Mouse (Mus musculus): ENCODE data around the gene Ssr2. TPM values are rescaled to one million over a fixed set of nuclear protein-coding genes. Genes with fewer than 3 reads are reported as not detected.

Ssr2 gene
- total and polyA plus RNA-seq, 2 experiments: 90.0 to 176 TPM

- no peak overlapping the region for H3K27ac ChIP-seq (replicated peaks; ENCODE audit: insufficient read depth, low read depth, low read length)
Measured at GRCm38 (mm10) chr3:88619113-88620097, 43.7 kb downstream of the Ssr2 start.

GRCm38 (mm10) chr3:88620146-88620991, 44.7 kb downstream of the Ssr2 start:
- Histone ChIP-seq H3K4me3 (ENCODE audit: insufficient read depth, low read depth, low read length) (peak overlapping the region; percentile 74), H3K79me2 (ENCODE audit: control insufficient read depth, insufficient read depth, low read length) (no peaks in the 10 kb centered on the region; the same call in 1 of the 2 replicates), H3K36me3 (ENCODE audit: control insufficient read depth, insufficient read depth, low read length) (no peaks in the 10 kb centered on the region), H3K4me1 (ENCODE audit: control insufficient read depth, insufficient read depth, low read length) (peaks cover 6% of the 10 kb centered on the region), H3K27ac (replicated peaks; ENCODE audit: insufficient read depth, low read depth, low read length) (peak overlapping the region; percentile 43; the same call in 1 of the 2 replicates), H3K9ac (ENCODE audit: low read depth, low read length) (peak overlapping the region; percentile 58), H3K27me3 (ENCODE audit: control insufficient read depth, insufficient read depth, low read length) (0 out of 2 replicates have a peak, but pooled peaks cover 7% of the 10 kb centered on the region)
- TF ChIP-seq POLR2A (IDR thresholded peaks at IDR 0.05; ENCODE audit: extremely low read depth, insufficient read depth, low read length): no peak
- TF ChIP-seq CTCF (IDR thresholded peaks at IDR 0.05; ENCODE audit: low read depth, low read length): no peak
- 37% methylated on average over 15 of the region's 15 CpGs for WGBS
- no peak for DNase-seq (ENCODE audit: extremely low read depth, low read depth, low spot score)

More at GRCm38 (mm10) chr3:88619113-88620097, 43.7 kb downstream of the Ssr2 start:
- 93% methylated on average over 9 of the region's 9 CpGs for WGBS
- Histone ChIP-seq H3K4me3 (ENCODE audit: insufficient read depth, low read depth, low read length) (no peak overlapping the region), H3K4me1 (ENCODE audit: control insufficient read depth, insufficient read depth, low read length) (peaks cover 6% of the 10 kb centered on the region), H3K36me3 (ENCODE audit: control insufficient read depth, insufficient read depth, low read length) (no peaks in the 10 kb centered on the region), H3K27me3 (ENCODE audit: control insufficient read depth, insufficient read depth, low read length) (0 out of 2 replicates have a peak, but pooled peaks cover 7% of the 10 kb centered on the region), H3K9ac (ENCODE audit: low read depth, low read length) (no peak overlapping the region), H3K79me2 (ENCODE audit: control insufficient read depth, insufficient read depth, low read length) (no peaks in the 10 kb centered on the region; the same call in 1 of the 2 replicates)
- TF ChIP-seq POLR2A (IDR thresholded peaks at IDR 0.05; ENCODE audit: extremely low read depth, insufficient read depth, low read length): no peak
- DNase-seq (ENCODE audit: extremely low read depth, low read depth, low spot score): no peak

- H3K4me3 ChIP-seq (ENCODE audit: insufficient read depth, low read depth, low read length): peak overlapping the region; percentile 74
- no peaks in the 10 kb centered on the region for H3K36me3 ChIP-seq (ENCODE audit: control insufficient read depth, insufficient read depth, low read length)
- no peak for DNase-seq (ENCODE audit: extremely low read depth, low read depth, low spot score)
- H3K27me3 ChIP-seq (ENCODE audit: control insufficient read depth, insufficient read depth, low read length): 0 out of 2 replicates have a peak, but pooled peaks cover 7% of the 10 kb centered on the region
- H3K9ac ChIP-seq (ENCODE audit: low read depth, low read length): peak overlapping the region; percentile 58
- TF ChIP-seq POLR2A (IDR thresholded peaks at IDR 0.05; ENCODE audit: extremely low read depth, insufficient read depth, low read length): 0 out of 2 replicates have a peak, but pooled peaks have one; percentile 23
- no peak for TF ChIP-seq CTCF (IDR thresholded peaks at IDR 0.05; ENCODE audit: low read depth, low read length)
- no peaks in the 10 kb centered on the region; the same call in 1 of the 2 replicates for H3K79me2 ChIP-seq (ENCODE audit: control insufficient read depth, insufficient read depth, low read length)
- peak overlapping the region; percentile 43 for H3K27ac ChIP-seq (replicated peaks; ENCODE audit: insufficient read depth, low read depth, low read length)
- WGBS: under 1% methylated on average over 64 of the region's 64 CpGs
- peaks cover 6% of the 10 kb centered on the region for H3K4me1 ChIP-seq (ENCODE audit: control insufficient read depth, insufficient read depth, low read length)
Measured at GRCm38 (mm10) chr3:88620992-88621536, 45.4 kb downstream of the Ssr2 start.

- Histone ChIP-seq H3K4me3 (ENCODE audit: insufficient read depth, low read depth, low read length) (peak overlapping the region; percentile 74), H3K27me3 (ENCODE audit: control insufficient read depth, insufficient read depth, low read length) (0 out of 2 replicates have a peak, but pooled peaks cover 7% of the 10 kb centered on the region), H3K36me3 (ENCODE audit: control insufficient read depth, insufficient read depth, low read length) (no peaks in the 10 kb centered on the region), H3K9ac (ENCODE audit: low read depth, low read length) (peak overlapping the region; percentile 58), H3K79me2 (ENCODE audit: control insufficient read depth, insufficient read depth, low read length) (peaks cover 3% of the 10 kb centered on the region; the same call in 1 of the 2 replicates), H3K27ac (replicated peaks; ENCODE audit: insufficient read depth, low read depth, low read length) (peak overlapping the region; percentile 75), H3K4me1 (ENCODE audit: control insufficient read depth, insufficient read depth, low read length) (peaks cover 6% of the 10 kb centered on the region)
- WGBS: 14% methylated on average over 36 of the region's 36 CpGs
- DNase-seq (ENCODE audit: extremely low read depth, low read depth, low spot score): no peak
- TF ChIP-seq CTCF (IDR thresholded peaks at IDR 0.05; ENCODE audit: low read depth, low read length) (no peak), POLR2A (IDR thresholded peaks at IDR 0.05; ENCODE audit: extremely low read depth, insufficient read depth, low read length) (no peak)
Measured at GRCm38 (mm10) chr3:88621537-88622112, 45.9 kb downstream of the Ssr2 start.

Data from liver, adult 2 months (tissue).